Mouse (Mus musculus) ES-Bruce4 (cell line): Measurements from ENCODE around the gene March7. TPM values are rescaled to one million over a fixed set of nuclear protein-coding genes. Genes with fewer than 3 reads are reported as not detected.
A peak's percentile ranks its signal among the peaks of the same experiment; 100 is the strongest.

Source experiments
- H3K27ac ChIP-seq: 2 replicates; pipeline ENCODE4 v1.5.1; 2012; ENCODE audit warnings: low read length, inconsistent platforms; ENCODE audit not compliant: insufficient read depth
- H3K27me3 ChIP-seq: 2 replicates; pipeline ENCODE4 v1.6.1; 2012; ENCODE audit warnings: mild to moderate bottlenecking, low read length, inconsistent platforms; ENCODE audit not compliant: control insufficient read depth, poor library complexity, insufficient read depth, severe bottlenecking
- H3K36me3 ChIP-seq: 2 replicates; pipeline ENCODE4 v1.6.1; 2012; ENCODE audit warnings: inconsistent platforms, mild to moderate bottlenecking, low read length, moderate library complexity; ENCODE audit not compliant: control insufficient read depth, poor library complexity, insufficient read depth, severe bottlenecking
- H3K4me1 ChIP-seq: one replicate; pipeline ENCODE4 v1.8.1; 2011; ENCODE audit warnings: low read length; ENCODE audit not compliant: control insufficient read depth, insufficient read depth
- H3K4me3 ChIP-seq: 2 replicates; pipeline ENCODE4 v1.5.1; 2011; ENCODE audit warnings: low read depth, mild to moderate bottlenecking, low read length
- H3K9ac ChIP-seq: 2 replicates; pipeline ENCODE4 v1.6.1; 2012; ENCODE audit warnings: low read depth, mild to moderate bottlenecking, inconsistent platforms; ENCODE audit not compliant: poor library complexity, severe bottlenecking
- H3K9me3 ChIP-seq: replicated peaks from 2 replicates; pipeline ENCODE4 v1.6.1; 2012; ENCODE audit warnings: mild to moderate bottlenecking, low read length, inconsistent platforms; ENCODE audit not compliant: control insufficient read depth, poor library complexity, insufficient read depth, severe bottlenecking
- CTCF ChIP-seq: IDR thresholded peaks from one replicate; pipeline ENCODE4 v1.8.1; 2011; ENCODE audit warnings: low read depth, low read length
- EP300 ChIP-seq: IDR thresholded peaks from 2 replicates; pipeline ENCODE4 v1.6.1; 2011; ENCODE audit warnings: low read depth, low read length; ENCODE audit not compliant: insufficient read depth
- POLR2A ChIP-seq: IDR thresholded peaks from one replicate; pipeline ENCODE4 v1.8.1; 2011; ENCODE audit warnings: low read length; ENCODE audit not compliant: insufficient read depth
- polyA plus RNA-seq: library from polyadenylated mRNA; stranded (reverse); fragments of >200 nt; gene quantifications from 2 replicates; pipeline ENCODE4 v1.2.4, GENCODE M21; 2011; ENCODE audit warnings: low read depth; ENCODE audit not compliant: missing spikeins, insufficient read depth, insufficient read length

The March7 gene
- polyA plus RNA-seq, 1 experiment, result 183 TPM

GRCm38 (mm10) chr2:60284467-60284821 is 74.8 kb downstream of the March7 start, which contains the start of gene Cd302:
Gene Cd302 (minus strand): TSS chr2:60284488.
- Histone ChIP-seq H3K9me3 (no peaks in the 10 kb centered on the region), H3K9ac (peak within 1 kb of the TSS; percentile 16; the same call in 1 of the 2 replicates), H3K36me3 (no peaks in the 10 kb centered on the region), H3K27me3 (peaks cover 5% of the 10 kb centered on the region), H3K27ac (no peak within 1 kb of the TSS), H3K4me1 (no peaks in the 10 kb centered on the region), H3K4me3 (peak within 1 kb of the TSS; percentile 66)
- TF ChIP-seq POLR2A (no peak), EP300 (no peak), CTCF (no peak)

DNA sequence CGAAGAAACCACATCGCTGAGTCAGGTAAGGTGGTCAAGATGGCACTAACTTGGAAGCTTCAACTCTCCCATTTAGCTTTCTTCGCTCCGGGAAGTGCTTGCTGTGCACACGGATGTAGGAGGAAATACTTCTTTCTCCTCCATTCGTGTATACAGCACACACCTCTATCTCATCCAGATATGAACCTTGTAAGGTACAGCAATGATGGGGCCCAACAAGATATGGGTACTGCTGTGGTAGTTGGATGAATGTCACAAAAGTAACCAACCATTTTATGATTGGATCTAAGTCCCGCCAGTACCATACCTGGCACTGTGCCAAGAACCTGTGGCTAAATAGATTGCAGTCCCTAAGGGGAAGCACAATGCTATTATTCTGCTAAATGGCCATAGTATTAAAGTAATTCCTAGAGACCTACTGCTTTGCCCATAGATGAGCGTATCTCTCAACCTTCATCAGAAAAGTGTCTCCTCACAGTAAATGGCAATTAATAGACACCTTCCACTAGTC is 75.5 kb downstream of the March7 start:
- H3K4me3 ChIP-seq, result no peak overlapping the region
- no peak overlapping the region for H3K27ac ChIP-seq
- H3K4me1 ChIP-seq, result no peaks in the 10 kb centered on the region
- no peaks in the 10 kb centered on the region for H3K36me3 ChIP-seq
- H3K9me3 ChIP-seq, result no peaks in the 10 kb centered on the region
- no peak for TF ChIP-seq EP300
- no peak for TF ChIP-seq CTCF
- TF ChIP-seq POLR2A, result no peak
- peaks cover 5% of the 10 kb centered on the region for H3K27me3 ChIP-seq
- H3K9ac ChIP-seq, result no peak overlapping the region

DNA sequence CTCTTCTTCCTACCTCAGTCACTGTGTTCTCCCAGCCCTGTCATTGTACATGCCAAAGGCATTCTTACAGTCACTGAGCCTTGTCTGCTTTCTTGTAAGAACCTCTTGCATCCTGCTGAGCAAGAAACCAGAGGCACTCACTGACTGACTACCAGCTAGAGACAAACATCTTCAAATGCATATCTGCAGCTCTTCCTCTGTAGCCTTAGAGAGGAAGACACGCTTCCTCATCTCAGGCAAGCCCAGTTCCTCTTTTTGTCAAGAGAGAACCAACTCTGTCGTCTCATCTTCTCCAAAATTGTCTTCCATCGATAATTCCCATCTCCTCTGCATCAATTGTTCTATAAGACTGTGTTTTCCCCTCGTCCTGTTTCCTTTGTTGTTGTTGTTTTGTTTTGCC is 78.9 kb downstream of the March7 start:
- no peak for TF ChIP-seq CTCF
- TF ChIP-seq POLR2A, result no peak
- no peak for TF ChIP-seq EP300
- H3K27me3 ChIP-seq, result peaks cover 5% of the 10 kb centered on the region

DNA sequence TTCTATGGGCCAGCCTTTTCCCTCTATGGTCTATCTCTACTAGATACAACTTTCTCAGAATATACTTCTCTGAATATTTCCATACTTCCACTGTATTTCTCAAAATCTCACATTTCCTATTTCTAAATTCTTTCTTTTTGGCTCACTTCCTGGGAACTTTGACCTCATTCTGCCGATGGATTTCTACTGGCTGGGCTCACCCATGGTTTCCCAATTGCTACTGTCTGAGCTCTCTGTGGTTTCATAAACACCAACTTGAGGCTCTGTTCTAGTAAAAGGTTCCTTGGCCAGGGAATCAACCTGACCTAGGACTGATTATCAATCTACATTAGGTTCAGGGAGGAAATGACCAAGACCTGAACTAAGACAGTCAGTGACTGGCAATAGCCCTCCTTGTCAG is 79.8 kb downstream of the March7 start:
- no peaks in the 10 kb centered on the region for H3K4me1 ChIP-seq
- no peak overlapping the region for H3K27ac ChIP-seq
- H3K9ac ChIP-seq, result no peak overlapping the region
- no peaks in the 10 kb centered on the region for H3K36me3 ChIP-seq
- H3K9me3 ChIP-seq, result no peaks in the 10 kb centered on the region
- peaks cover 5% of the 10 kb centered on the region for H3K27me3 ChIP-seq
- TF ChIP-seq CTCF, result no peak
- no peak for TF ChIP-seq POLR2A
- TF ChIP-seq EP300, result no peak
- H3K4me3 ChIP-seq, result no peak overlapping the region

More for the DNA sequence above, 78.9 kb downstream of the March7 start:
- Histone ChIP-seq H3K4me1 (no peaks in the 10 kb centered on the region), H3K27ac (no peak overlapping the region), H3K36me3 (no peaks in the 10 kb centered on the region), H3K4me3 (no peak overlapping the region), H3K9me3 (no peaks in the 10 kb centered on the region), H3K9ac (no peak overlapping the region)

GRCm38 (mm10) chr2:60291381-60291780 is 81.7 kb downstream of the March7 start:
- H3K4me1 ChIP-seq, result no peaks in the 10 kb centered on the region
- no peak overlapping the region for H3K4me3 ChIP-seq
- no peak overlapping the region for H3K27ac ChIP-seq
- no peaks in the 10 kb centered on the region for H3K27me3 ChIP-seq
- TF ChIP-seq CTCF (no peak), EP300 (no peak), POLR2A (no peak)
- H3K9ac ChIP-seq, result no peak overlapping the region
- no peaks in the 10 kb centered on the region for H3K9me3 ChIP-seq
- no peaks in the 10 kb centered on the region for H3K36me3 ChIP-seq

- Histone ChIP-seq H3K27me3 (no peaks in the 10 kb centered on the region), H3K27ac (no peak overlapping the region), H3K9ac (no peak overlapping the region), H3K36me3 (no peaks in the 10 kb centered on the region), H3K9me3 (no peaks in the 10 kb centered on the region), H3K4me1 (no peaks in the 10 kb centered on the region), H3K4me3 (no peak overlapping the region)
- no peak for TF ChIP-seq POLR2A
- TF ChIP-seq CTCF, result no peak
- TF ChIP-seq EP300, result no peak
Observed at GRCm38 (mm10) chr2:60298266-60298665, 88.6 kb downstream of the March7 start.
